Mouse (Mus musculus) adrenal gland, postnatal 14 days (tissue): ENCODE results near the gene Kng1. TPM values are rescaled to one million over a fixed set of nuclear protein-coding genes. Genes with fewer than 3 reads are reported as not detected.
"Not testable (repeated sequence)": the region's sequence is repeated elsewhere in the genome, so short reads cannot be mapped to it uniquely, and the experiment has no call there.

ENCODE experiments used
- DNase-seq: peaks from one replicate; pipeline ENCODE4 v3.0.0; 2021; ENCODE audit warnings: mixed read lengths
- long read RNA-seq, 2 experiments: library from polyadenylated mRNA; stranded (forward); transcript quantifications; one replicate each; pipeline ENCODE4 v2.0.0; 2021
- total RNA-seq: library from RNA; stranded (reverse); gene quantifications from 2 replicates; pipeline ENCODE4 v1.2.3, GENCODE M21; 2021

Kng1 gene
- total RNA-seq = 13.1 and 215 TPM in 2 replicates
- long read RNA-seq, experiment 1, transcript Kng1-202 (11 exons, 1,995 nt) = major isoform, 7 of 19 reads
- long read RNA-seq, experiment 1, partial matches to known transcripts = 10 of 19 reads
- long read RNA-seq, experiment 1, other reads (novel, unspliced or antisense) = 1 of 19 reads
- long read RNA-seq, experiment 2, transcript Kng1-202 (11 exons, 1,995 nt) = major isoform, 285 of 642 reads
- long read RNA-seq, experiment 2, transcript Kng1-201 (10 exons, 2,255 nt) = minor isoform, 18 of 642 reads
- long read RNA-seq, experiment 2, transcript Kng1-203 (11 exons, 1,827 nt) = minor isoform, 8 of 642 reads
- long read RNA-seq, experiment 2, partial matches to known transcripts = 324 of 642 reads
- long read RNA-seq, experiment 2, other reads (novel, unspliced or antisense) = 7 of 642 reads

DNA sequence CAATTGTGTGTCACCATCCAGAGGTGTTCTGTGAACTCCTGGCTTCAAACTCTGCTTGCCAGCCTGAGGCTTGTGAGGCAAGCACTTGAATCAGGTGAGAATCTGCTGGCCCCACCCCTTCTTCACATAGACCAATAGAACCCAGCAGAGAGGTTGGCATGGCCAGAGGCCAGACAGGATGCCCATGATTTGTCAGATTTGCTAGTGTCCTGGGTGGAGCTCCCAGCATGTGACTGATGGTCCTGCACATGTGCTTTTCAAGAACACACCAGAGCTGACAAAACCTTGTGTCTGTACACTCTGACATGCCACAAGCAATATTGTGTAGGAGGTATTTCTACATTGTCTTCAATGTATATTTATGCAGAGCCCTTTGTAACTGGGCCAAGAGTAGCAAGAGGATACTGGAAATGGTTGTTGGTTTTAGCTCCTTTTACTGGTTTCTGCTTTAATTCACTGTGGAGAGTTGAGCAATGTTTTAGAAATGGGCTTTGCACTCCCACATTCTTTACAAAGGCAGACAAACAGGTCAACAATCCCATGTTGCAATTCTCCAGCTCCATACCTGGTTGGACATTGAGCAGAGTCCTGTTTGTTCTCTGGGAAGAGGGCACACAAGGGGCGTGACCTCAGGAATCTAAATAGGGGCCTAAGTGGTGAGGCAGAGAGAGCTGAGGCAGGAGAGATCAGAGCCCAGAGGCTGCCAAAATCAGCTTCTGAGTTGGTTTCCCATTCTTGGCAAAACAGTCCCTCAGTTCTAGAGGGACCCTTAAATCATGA is at the start of gene Kng1:
TSS of gene Kng1 (plus strand) at position 198 of the 780 bp plus-strand sequence.
- DNase-seq = not testable (repeated sequence)

DNA sequence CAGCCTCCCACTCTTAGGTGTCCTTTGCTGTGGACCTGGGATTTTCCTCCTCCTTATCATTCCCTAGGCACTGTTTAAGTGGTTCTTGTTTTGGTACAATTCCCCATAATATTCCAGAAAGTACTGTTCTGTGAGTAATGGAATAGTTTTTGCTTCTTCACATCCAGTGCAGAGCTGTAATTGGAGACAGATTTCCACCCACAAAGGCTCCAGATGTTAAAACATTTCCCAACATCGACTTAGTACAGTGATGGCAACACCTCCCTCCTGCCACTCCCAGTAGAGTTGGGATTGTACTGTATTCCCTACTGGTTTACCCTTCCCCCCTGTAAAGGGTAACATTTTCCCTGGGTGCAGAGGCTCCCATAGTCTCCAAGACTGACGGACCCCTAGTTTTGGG is 43.9 kb upstream of the Kng1 start:
- DNase-seq = not testable (repeated sequence)

DNA sequence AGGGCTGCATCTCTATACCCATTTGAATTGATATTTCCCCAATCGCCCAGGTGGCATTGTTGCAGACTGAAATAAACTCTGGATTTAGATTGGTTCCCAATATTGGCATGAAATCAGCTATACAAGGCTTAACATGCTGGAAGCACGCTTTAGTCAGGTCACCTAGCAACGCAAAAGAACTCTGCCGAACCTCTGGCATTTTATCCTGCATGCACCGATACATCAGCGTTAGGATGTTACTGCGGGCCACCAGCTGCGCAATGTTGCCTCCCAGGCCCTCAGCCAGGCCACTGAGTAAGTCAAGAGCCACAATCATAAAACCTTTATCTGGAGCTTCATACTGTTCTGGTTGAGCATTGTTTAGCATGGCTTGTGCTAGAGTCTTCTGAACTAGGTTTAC is 43.0 kb upstream of the Kng1 start:
- not testable (repeated sequence) for DNase-seq

DNA sequence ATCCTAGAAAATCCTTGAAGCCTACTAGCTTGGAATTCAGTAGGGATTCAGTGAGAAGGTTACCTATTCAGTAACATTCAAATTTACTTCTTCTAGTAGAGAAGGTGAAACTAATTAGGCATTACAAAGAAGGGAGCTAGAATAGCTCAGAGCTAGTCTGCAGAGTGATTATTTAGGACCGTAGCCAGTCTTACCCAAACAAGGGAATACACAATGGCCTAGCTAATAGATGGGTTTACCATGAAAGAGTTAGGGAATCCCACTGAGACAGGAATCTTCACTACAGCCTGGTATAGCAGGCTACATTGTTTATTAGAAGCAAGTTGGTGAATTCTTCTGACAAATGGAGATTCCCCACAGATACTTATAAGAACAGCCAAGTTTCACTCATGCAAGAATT is 37.1 kb upstream of the Kng1 start:
- DNase-seq = not testable (repeated sequence)

DNA sequence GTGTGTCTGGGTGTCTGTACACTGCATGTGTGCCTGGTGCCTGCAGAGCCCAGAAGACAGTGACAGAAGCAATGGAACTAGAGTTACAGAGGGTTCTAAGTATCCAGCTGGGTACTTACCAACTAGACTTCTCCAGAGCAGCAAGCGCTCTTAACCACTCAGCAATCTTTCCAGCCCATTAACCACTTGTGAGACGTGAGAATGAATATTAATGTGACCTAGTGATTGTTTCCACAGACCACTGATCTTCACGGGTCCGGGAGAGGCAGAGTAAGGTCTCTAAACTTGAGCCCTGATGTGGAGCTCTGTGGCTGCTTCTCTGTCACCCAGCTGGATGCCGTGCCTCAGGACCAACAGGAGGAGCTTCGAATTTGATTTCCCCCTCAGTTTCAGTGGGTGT is 32.6 kb upstream of the Kng1 start:
- DNase-seq = no peak

DNA sequence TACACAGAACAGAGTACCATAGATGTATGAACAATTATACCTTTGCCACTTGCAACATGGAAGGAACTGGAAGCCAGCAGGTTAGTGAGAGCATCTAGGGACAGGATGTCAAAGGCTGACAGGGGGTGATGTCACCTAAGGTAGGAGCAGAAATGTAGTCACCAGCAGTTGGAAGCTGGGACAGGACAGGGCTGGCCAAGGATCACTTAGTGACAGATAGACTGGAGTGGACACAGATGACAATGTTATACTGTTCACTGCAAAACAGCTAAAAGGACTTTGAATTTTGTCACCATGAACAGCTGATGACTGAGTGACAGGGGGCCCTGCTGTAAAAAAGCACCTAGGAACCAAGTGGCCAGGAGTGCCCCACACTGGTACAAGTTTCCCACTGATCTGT is 31.1 kb upstream of the Kng1 start:
- no peak for DNase-seq

DNA sequence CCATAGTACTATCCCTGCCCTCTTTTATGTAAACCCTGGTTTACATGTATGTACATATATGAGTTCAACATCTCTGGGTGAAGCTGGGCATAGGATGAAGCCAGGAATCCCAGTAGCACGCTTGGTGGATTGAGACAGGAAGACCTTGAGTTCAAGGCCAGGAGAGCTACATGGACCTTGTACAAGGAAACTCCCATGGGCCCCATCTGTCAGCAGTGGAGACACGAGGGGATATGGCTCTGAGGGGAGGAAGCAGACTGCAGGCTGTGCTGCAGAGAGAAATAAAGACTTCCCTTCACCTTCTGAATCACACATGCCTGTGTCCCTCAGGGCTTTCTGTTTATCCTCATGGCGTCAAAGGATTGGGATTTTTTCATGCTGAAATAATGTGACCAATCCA is 30.3 kb upstream of the Kng1 start:
- peak; percentile 52 for DNase-seq

DNA sequence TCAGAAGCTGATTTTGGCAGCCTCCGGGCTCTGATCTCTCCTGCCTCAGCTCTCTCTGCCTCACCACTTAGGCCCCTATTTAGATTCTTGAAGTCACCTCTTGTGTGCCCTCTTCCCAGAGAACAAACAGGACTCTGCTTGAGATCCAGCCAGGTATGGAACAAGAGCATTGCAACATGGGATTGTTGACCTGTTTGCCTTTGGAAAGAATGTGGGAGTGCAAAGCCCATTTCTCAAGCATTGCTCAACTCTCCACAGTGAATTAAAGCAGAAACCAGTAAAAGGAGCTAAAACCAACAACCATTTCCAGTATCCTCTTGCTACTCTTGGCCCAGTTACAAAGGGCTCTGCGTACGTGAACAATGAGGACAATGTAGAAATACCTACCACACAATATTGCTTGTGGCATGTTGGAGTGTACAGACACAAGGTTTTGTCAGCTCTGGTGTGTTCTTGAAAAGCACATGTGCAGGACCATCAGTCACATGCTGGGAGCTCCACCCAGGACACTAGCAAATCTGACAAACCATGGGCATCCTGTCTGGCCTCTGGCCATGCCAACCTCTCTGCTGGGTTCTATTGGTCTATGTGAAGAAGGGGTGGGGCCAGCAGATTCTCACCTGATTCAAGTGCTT is 28.6 kb upstream of the Kng1 start, which contains the start of gene Kng2:
TSS of gene Kng2 (minus strand) at position 517 of the 635 bp plus-strand sequence.
- DNase-seq = peak; percentile 11

DNA sequence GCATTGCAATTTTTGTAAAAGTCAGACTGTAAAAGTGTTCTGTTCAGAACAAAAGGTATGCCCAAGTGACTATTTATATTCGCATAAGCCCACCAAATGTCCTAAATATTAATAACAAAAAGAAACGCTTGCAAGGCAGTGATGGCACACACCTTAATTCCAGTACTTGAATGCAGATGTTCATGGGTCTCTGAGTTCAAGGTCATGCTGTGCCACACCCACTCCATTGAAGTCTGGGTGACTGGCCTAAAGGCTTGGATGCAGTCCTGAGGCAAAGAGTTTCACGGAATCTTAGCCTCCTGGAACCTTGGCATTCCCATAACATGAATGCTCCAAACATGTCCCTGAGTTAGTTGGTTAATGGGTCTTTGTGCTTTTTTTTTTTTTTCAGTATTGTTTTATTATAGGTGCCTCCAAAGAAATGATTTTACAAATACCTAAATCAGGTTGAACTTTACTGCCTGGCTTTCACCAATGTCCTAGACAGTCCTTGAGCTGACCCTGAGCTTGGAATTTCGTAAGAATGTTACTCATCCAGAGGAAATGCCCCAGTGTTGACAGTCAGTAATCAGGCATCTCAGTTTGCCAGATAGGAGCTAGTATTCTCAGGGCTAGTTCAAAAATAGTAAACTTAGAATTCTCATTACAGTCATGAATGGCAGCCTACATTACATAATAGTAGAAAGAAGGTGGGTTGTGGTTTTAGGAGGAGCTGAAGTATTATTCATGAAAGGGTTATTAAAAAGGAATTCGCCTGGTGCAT is 26.8 kb upstream of the Kng1 start:
- peak; percentile 41 for DNase-seq

DNA sequence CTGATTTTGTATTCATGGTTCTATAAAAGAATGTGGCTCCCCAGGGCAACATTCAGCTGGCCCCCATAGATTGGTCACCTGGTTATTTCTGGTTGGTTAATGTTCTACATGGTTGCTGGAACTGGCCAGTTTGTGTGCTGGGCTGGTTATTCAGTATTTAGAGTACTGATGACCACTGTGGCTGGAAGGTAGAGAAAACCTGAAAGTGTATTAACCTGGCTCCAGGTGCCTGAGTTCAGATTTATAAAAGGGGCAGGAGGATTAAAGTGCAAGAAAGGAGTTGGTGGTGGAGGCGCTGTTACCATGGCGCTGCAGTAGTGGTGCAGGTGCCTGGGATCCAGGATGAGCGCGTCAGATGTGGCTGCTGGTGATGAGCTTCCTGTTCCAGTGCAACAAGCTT is 24.0 kb upstream of the Kng1 start:
- DNase-seq = no peak

DNA sequence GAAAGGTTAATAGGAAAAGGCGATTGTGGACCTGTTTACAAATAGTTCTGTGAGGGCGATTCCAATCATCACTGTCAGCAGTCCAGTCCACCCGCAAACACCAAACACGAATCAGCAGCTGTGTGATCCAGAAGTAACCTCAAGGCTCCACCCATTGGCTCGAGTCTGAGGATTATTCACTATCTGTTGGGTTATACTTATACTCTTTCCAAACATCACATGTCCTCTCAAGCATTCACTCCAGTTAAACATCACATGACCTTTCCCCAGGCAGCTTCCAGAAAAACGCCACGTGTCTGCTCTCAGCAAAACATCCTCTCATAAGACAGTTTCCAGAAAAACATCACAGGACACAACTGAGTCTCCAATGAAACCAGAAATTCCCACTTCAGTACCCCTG is 19.9 kb upstream of the Kng1 start:
- no peak for DNase-seq

DNA sequence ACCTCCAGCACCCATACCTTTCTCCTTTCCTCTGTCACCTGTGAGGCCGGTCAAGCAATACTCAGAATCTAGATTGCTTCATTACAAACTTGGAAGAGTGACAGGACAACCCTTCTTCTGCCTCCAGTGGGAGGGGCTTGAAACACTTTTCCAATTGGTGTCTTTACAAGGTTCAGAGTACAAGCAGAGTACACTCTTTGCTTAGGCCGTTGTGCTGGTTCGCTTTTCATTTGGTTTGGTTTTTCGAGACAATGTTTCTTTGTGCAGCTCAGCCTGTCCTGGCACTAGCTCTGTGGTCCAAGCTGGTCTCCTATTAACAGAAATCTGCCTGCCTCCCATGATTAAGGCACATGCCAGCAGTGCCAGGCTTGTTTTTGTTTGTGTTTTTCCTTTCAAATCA is 18.4 kb upstream of the Kng1 start:
- no peak for DNase-seq

DNA sequence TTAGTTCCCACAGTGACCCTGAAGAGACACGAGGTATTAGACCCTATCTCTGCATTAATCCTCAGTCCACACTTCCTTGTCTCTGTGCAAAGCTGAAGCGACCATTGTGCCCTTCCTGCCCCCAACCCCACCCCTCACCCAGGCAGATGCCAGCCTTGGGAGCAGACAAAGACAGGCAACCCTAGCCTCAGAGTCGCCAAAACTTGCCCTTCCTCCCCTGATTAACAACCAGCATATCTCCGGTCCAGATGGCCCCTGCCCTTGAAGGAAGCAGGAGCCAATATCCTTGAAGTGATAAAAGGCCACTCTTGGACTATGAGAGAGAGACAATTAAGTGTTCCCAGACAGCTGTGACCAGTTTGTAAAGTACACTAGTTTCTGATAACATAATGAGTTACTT is 16.8 kb upstream of the Kng1 start:
- peak; percentile 33 for DNase-seq

DNA sequence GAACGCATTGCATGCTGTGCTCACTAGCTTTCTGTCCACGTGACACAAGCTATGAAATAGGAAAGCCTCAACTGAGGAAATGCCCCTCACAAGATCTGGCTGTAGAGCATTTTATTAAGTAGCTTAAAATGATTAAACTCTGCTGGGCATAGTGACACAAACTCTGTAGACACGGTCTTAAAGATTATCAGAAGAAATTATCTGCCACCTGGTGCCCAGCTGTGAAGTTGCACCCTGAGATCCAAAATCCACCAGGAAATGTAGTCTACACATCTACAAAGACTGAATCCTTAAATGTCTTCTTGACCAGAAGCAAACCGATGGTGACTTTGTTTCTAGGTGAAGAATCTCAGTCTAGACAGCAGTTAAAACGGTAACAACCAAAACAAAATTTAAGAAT is 11.3 kb upstream of the Kng1 start:
- DNase-seq = peak; percentile 29

DNA sequence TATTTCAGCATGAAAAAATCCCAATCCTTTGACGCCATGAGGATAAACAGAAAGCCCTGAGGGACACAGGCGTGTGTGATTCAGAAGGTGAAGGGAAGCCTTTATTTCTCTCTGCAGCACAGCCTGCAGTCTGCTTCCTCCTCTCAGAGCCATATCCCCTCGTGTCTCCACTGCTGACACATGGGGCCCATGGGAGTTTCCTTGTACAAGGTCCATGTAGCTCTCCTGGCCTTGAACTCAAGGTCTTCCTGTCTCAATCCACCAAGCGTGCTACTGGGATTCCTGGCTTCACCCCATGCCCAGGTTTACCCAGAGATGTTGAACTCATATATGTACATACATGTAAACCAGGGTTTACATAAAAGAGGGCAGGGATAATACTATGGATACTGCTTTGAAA is 2.0 kb downstream of the Kng1 start:
- DNase-seq = peak; percentile 16

DNA sequence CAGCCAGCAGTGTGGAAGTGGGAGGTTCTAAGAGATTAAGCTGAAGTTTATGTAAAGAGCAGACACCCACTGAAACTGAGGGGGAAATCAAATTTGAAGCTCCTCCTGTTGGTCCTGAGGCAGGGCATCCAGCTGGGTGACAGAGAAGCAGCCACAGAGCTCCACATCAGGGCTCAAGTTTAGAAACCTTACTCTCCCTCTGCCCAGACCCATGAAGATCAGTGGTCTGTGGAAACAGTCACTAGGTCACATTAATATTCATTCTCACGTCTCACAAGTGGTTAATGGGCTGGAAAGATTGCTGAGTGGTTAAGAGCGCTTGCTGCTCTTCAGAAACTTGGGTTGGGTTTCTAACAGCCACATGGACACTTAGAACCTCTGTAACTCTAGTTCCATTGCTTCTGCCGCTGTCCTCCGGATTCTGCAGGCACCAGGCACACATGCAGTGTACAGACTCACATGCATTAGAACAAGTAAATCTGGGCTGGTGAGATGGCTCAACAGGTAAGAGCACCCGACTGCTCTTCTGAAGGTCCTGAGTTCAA is 3.2 kb downstream of the Kng1 start:
- not testable (repeated sequence) for DNase-seq

DNA sequence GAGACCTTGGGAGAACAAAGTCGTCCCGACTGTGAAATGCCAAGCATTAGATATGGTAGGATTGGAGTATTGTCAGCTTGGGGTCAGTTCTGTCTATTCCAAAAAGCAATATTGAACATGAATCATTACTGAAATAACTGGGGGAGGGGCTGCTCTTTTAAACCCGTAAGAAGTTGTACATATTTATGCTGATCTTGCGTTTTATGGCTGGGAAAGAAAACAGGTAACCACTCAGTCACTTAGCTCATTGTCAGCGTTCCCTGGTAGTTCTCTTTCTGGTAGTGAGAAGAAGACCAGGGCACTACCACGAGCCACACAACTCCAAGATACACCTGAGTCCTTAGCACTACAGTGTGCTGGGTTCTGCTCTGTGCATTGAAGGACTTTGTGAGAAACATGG is 19.9 kb downstream of the Kng1 start:
- DNase-seq = peak; percentile 43

DNA sequence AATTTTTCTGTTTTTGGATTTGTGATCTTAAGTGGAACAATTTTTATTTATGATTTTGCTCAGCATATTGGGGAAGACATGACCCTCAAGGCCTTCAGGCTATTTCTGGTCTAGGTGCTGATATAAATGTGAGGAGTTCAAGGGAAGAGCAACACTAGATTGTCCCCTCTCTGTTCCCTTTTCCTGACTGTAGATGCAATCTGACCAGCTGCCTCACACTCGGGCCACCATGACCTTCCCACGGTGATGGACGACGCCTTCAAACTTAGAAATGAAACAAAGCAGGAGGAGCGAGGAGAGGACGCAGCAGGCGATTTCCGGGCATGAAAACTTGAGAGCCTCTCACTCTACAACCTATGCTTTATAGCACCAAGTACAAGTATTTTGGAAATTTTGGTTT is 29.5 kb downstream of the Kng1 start:
- DNase-seq = not testable (repeated sequence)

DNA sequence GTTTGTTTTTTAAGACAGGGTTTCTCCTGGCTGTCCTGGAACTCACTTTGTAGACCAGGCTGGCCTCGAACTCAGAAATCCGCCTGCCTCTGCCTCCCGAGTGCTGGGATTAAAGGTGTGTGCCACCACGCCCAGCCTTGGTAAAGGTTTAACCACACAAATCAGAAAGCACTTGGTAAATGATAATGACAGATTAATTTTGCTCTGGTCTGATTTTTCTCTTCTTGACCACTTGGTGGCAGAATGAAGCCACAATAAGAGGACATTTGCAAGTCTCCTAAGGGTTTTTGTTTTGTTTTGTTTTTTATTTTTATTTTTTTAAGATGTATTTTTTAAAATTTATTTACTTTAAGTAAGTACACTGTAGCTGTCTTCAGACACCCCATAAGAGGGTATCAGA is 30.0 kb downstream of the Kng1 start:
- DNase-seq = not testable (repeated sequence)

DNA sequence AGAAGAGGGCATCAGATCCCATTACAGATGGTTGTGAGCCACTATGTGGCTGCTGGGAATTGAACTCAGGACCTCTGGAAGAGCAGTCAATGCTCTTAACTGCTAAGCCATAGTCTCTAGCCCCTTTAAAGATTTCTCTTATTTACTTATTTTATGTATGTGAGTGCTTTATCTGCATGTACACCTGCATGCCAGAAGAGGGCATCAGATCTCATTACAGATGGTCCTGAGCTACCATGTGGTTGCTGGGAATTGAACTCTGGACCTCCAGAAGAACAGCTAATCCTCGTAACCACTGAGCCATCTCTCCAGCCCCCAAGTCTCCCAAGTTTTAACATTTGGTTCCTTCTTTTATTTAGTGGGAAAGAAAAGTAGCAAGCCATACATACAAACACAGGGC is 30.8 kb downstream of the Kng1 start:
- DNase-seq = not testable (repeated sequence)

DNA sequence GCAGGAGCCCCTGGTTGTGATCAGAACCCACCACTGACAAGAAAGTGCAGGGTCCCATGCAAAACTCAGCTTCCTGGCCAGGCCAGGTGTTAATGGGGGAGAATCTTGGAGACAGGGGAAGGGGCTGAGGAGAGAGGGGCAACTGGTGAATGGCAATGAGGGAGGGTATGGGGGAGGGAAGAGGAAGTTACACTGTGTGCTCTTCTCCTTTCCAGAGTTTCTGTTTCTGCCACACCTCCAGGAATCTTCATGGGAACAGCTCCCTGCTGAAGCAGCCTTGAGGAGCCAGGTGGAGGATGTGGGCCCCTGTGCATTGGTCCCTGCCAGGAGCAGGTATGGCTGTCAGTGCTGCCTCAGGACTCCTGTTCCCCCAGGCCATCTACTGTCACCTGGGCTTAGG is 33.7 kb downstream of the Kng1 start:
- not testable (repeated sequence) for DNase-seq
